Mouse (Mus musculus) brain, embryonic 14.5 days (tissue): ENCODE data around the gene Pygo2.

Source experiments
- CTCF ChIP-seq: fragments of 200-500 bp; IDR thresholded peaks from 2 replicates; pipeline ENCODE4 v1.5.1; 2012; ENCODE audit warnings: inconsistent platforms, mild to moderate bottlenecking, moderate library complexity, borderline replicate concordance; ENCODE audit not compliant: insufficient read depth, insufficient read length; ENCODE audit errors: extremely low read depth
- POLR2A ChIP-seq: fragments of 200-500 bp; IDR thresholded peaks from 2 replicates; pipeline ENCODE4 v1.6.1; 2012; ENCODE audit warnings: mild to moderate bottlenecking, inconsistent platforms, borderline replicate concordance; ENCODE audit not compliant: poor library complexity, insufficient read depth, insufficient read length, severe bottlenecking; ENCODE audit errors: extremely low read depth

- TF ChIP-seq POLR2A (no peak), CTCF (no peak)
Observed at GRCm38 (mm10) chr3:89401329-89401728, 28.7 kb upstream of the Pygo2 start.
